Mouse (Mus musculus): ENCODE data around the gene Xbp1. TPM values are rescaled to one million over a fixed set of nuclear protein-coding genes. Genes with fewer than 3 reads are reported as not detected.
"Not testable (repeated sequence)": the region's sequence is repeated elsewhere in the genome, so short reads cannot be mapped to it uniquely, and the experiment has no call there.

Gene Xbp1
- total and polyA plus RNA-seq, 3 experiments = 46.3 to 80.4 (median 73.3) TPM

- peaks cover 1% of the 10 kb centered on the region; the same call in 1 of the 2 replicates for H3K4me1 ChIP-seq (ENCODE audit: control insufficient read depth, insufficient read depth, low read length)
- peak overlapping the region; percentile 52 for H3K27ac ChIP-seq
- 60% methylated on average over 3 of the region's 3 CpGs for WGBS
- no peaks in the 10 kb centered on the region for H3K27me3 ChIP-seq (ENCODE audit: control insufficient read depth, insufficient read depth, low read length)
- no peak for DNase-seq
- no peaks in the 10 kb centered on the region for H3K79me2 ChIP-seq (replicated peaks; ENCODE audit: control insufficient read depth, insufficient read depth, low read length)
- intact Hi-C loops (cut with DNase I) = loop anchor here (10.0 kb wide), 1 partner anchor 364 kb away; no protein-coding TSS in a partner anchor
- no peak overlapping the region for H3K4me3 ChIP-seq
- H3K36me3 ChIP-seq (ENCODE audit: control insufficient read depth, insufficient read depth, low read length) = no peaks in the 10 kb centered on the region
- TF ChIP-seq POLR2A (IDR thresholded peaks at IDR 0.05; ENCODE audit: insufficient read depth, low read depth, low read length) (no peak), CTCF (IDR thresholded peaks at IDR 0.05) (no peak), EP300 (IDR thresholded peaks at IDR 0.05; ENCODE audit: insufficient read depth, low read depth, low read length) (no peak)
- H3K9ac ChIP-seq (ENCODE audit: low read depth, low read length) = no peak overlapping the region
Measured at GRCm38 (mm10) chr11:5478831-5479230, 41.6 kb upstream of the Xbp1 start.

GRCm38 (mm10) chr11:5482581-5482980 is 37.9 kb upstream of the Xbp1 start:
- Histone ChIP-seq H3K4me1 (ENCODE audit: control insufficient read depth, insufficient read depth, low read length) (no peaks in the 10 kb centered on the region), H3K4me3 (no peak overlapping the region), H3K79me2 (replicated peaks; ENCODE audit: control insufficient read depth, insufficient read depth, low read length) (no peaks in the 10 kb centered on the region), H3K9ac (ENCODE audit: low read depth, low read length) (no peak overlapping the region), H3K27ac (no peak overlapping the region), H3K27me3 (ENCODE audit: control insufficient read depth, insufficient read depth, low read length) (no peaks in the 10 kb centered on the region), H3K36me3 (ENCODE audit: control insufficient read depth, insufficient read depth, low read length) (no peaks in the 10 kb centered on the region)
- intact Hi-C loops (cut with DNase I) = no loop called here
- TF ChIP-seq EP300 (IDR thresholded peaks at IDR 0.05; ENCODE audit: insufficient read depth, low read depth, low read length) = no peak
- TF ChIP-seq POLR2A (IDR thresholded peaks at IDR 0.05; ENCODE audit: insufficient read depth, low read depth, low read length) = no peak
- no peak for TF ChIP-seq CTCF (IDR thresholded peaks at IDR 0.05)
- 82% methylated on average over 13 of the region's 13 CpGs for WGBS
- no peak for DNase-seq

GRCm38 (mm10) chr11:5485193-5486011 is 35.1 kb upstream of the Xbp1 start:
- 2% methylated on average over 15 of the region's 15 CpGs for WGBS
- peak overlapping the region; percentile 82 for H3K27ac ChIP-seq
- intact Hi-C loops (cut with DNase I) = loop anchor here (1.0 to 5.0 kb wide), 6 partner anchors 37 to 402 kb away; partner anchors contain the start of genes Ccdc117 and Dbnl
- H3K4me1 ChIP-seq (ENCODE audit: control insufficient read depth, insufficient read depth, low read length) = no peaks in the 10 kb centered on the region
- peak; percentile 84 to 85 for DNase-seq
- no peaks in the 10 kb centered on the region for H3K27me3 ChIP-seq (ENCODE audit: control insufficient read depth, insufficient read depth, low read length)
- peak overlapping the region; percentile 52 for H3K4me3 ChIP-seq
- H3K9ac ChIP-seq (ENCODE audit: low read depth, low read length) = peak overlapping the region; percentile 71
- no peaks in the 10 kb centered on the region for H3K36me3 ChIP-seq (ENCODE audit: control insufficient read depth, insufficient read depth, low read length)
- peak; percentile 83 for TF ChIP-seq CTCF (IDR thresholded peaks at IDR 0.05)
- peak; percentile 49; the same call in 1 of the 2 replicates for TF ChIP-seq POLR2A (IDR thresholded peaks at IDR 0.05; ENCODE audit: insufficient read depth, low read depth, low read length)
- TF ChIP-seq EP300 (IDR thresholded peaks at IDR 0.05; ENCODE audit: insufficient read depth, low read depth, low read length) = peak; percentile 90
- H3K79me2 ChIP-seq (replicated peaks; ENCODE audit: control insufficient read depth, insufficient read depth, low read length) = no peaks in the 10 kb centered on the region

GRCm38 (mm10) chr11:5489433-5489832 is 31.0 kb upstream of the Xbp1 start:
- not testable (repeated sequence) for H3K4me1 ChIP-seq (ENCODE audit: control insufficient read depth, insufficient read depth, low read length); H3K9ac ChIP-seq (ENCODE audit: low read depth, low read length); H3K36me3 ChIP-seq (ENCODE audit: control insufficient read depth, insufficient read depth, low read length); H3K27me3 ChIP-seq (ENCODE audit: control insufficient read depth, insufficient read depth, low read length); H3K27ac ChIP-seq; H3K79me2 ChIP-seq (replicated peaks; ENCODE audit: control insufficient read depth, insufficient read depth, low read length); DNase-seq; H3K4me3 ChIP-seq
- 65% methylated on average over 10 of the region's 10 CpGs for WGBS
- intact Hi-C loops (cut with DNase I) = loop anchor here (5.0 kb wide), 3 partner anchors 203 to 398 kb away; partner anchors contain the start of gene Dbnl

- 76% methylated on average over 10 of the region's 10 CpGs for WGBS
- TF ChIP-seq POLR2A (IDR thresholded peaks at IDR 0.05; ENCODE audit: insufficient read depth, low read depth, low read length) (no peak), CTCF (IDR thresholded peaks at IDR 0.05) (no peak), EP300 (IDR thresholded peaks at IDR 0.05; ENCODE audit: insufficient read depth, low read depth, low read length) (no peak)
- no peaks in the 10 kb centered on the region for H3K36me3 ChIP-seq (ENCODE audit: control insufficient read depth, insufficient read depth, low read length)
Measured at GRCm38 (mm10) chr11:5490989-5491656, 29.3 kb upstream of the Xbp1 start.

GRCm38 (mm10) chr11:5491912-5492311 is 28.5 kb upstream of the Xbp1 start:
- Histone ChIP-seq H3K4me3 (no peak overlapping the region), H3K27me3 (ENCODE audit: control insufficient read depth, insufficient read depth, low read length) (no peaks in the 10 kb centered on the region), H3K4me1 (ENCODE audit: control insufficient read depth, insufficient read depth, low read length) (no peaks in the 10 kb centered on the region), H3K36me3 (ENCODE audit: control insufficient read depth, insufficient read depth, low read length) (no peaks in the 10 kb centered on the region), H3K79me2 (replicated peaks; ENCODE audit: control insufficient read depth, insufficient read depth, low read length) (no peaks in the 10 kb centered on the region), H3K27ac (no peak overlapping the region), H3K9ac (ENCODE audit: low read depth, low read length) (no peak overlapping the region)
- intact Hi-C loops (cut with DNase I) = no loop called here
- WGBS = 55% methylated on average over 7 of the region's 7 CpGs
- TF ChIP-seq EP300 (IDR thresholded peaks at IDR 0.05; ENCODE audit: insufficient read depth, low read depth, low read length) (no peak), POLR2A (IDR thresholded peaks at IDR 0.05; ENCODE audit: insufficient read depth, low read depth, low read length) (no peak), CTCF (IDR thresholded peaks at IDR 0.05) (no peak)
- DNase-seq = no peak

More at GRCm38 (mm10) chr11:5490989-5491656, 29.3 kb upstream of the Xbp1 start:
- no peak for DNase-seq
- intact Hi-C loops (cut with DNase I) = no loop called here
- Histone ChIP-seq H3K4me3 (no peak overlapping the region), H3K9ac (ENCODE audit: low read depth, low read length) (no peak overlapping the region), H3K4me1 (ENCODE audit: control insufficient read depth, insufficient read depth, low read length) (no peaks in the 10 kb centered on the region), H3K27ac (no peak overlapping the region), H3K27me3 (ENCODE audit: control insufficient read depth, insufficient read depth, low read length) (no peaks in the 10 kb centered on the region), H3K79me2 (replicated peaks; ENCODE audit: control insufficient read depth, insufficient read depth, low read length) (no peaks in the 10 kb centered on the region)

Measured in heart, adult 2 months (tissue).